Mouse (Mus musculus) spleen, adult 2 months (tissue): ENCODE measurements around the gene Gnaq. TPM values are rescaled to one million over a fixed set of nuclear protein-coding genes. Genes with fewer than 3 reads are reported as not detected.

Experiments used
- DNase-seq, 2 experiments: peaks; one replicate each; pipeline versions ENCODE4 v3.0.0 to v3.0.0-alpha.2; 2012 to 2021; ENCODE audit warnings: low spot score in 2 of 2, low read depth in 1 of 2
- H3K27ac ChIP-seq: fragments of 200-500 bp; 2 replicates; pipeline ENCODE4 v1.5.1; 2012; ENCODE audit warnings: low read length, inconsistent platforms; ENCODE audit not compliant: insufficient read depth
- H3K27me3 ChIP-seq: fragments of 200-500 bp; 2 replicates; pipeline ENCODE4 v1.6.1; 2012; ENCODE audit warnings: mild to moderate bottlenecking, moderate library complexity, low read length, inconsistent platforms; ENCODE audit not compliant: control insufficient read depth, insufficient read depth
- H3K36me3 ChIP-seq: fragments of 200-500 bp; 2 replicates; pipeline ENCODE4 v1.6.1; 2012; ENCODE audit warnings: mild to moderate bottlenecking, low read length, inconsistent platforms; ENCODE audit not compliant: control insufficient read depth, insufficient read depth
- H3K4me1 ChIP-seq: fragments of 200-500 bp; 2 replicates; pipeline ENCODE4 v1.6.1; 2011; ENCODE audit warnings: inconsistent platforms; ENCODE audit not compliant: control insufficient read depth, insufficient read depth, insufficient read length
- H3K4me3 ChIP-seq: fragments of 200-500 bp; 2 replicates; pipeline ENCODE4 v1.5.1; 2011; ENCODE audit warnings: mild to moderate bottlenecking, inconsistent platforms; ENCODE audit not compliant: insufficient read depth, insufficient read length; ENCODE audit errors: extremely low read depth
- CTCF ChIP-seq: fragments of 200-500 bp; IDR thresholded peaks from 2 replicates; pipeline ENCODE4 v1.5.1; 2011; ENCODE audit warnings: mild to moderate bottlenecking, inconsistent platforms; ENCODE audit not compliant: insufficient read depth, insufficient read length, insufficient replicate concordance; ENCODE audit errors: extremely low read depth
- POLR2A ChIP-seq: fragments of 200-500 bp; IDR thresholded peaks from 2 replicates; pipeline ENCODE4 v1.6.1; 2011; ENCODE audit warnings: low read depth, low read length, inconsistent platforms
- WGBS: fragments of 180-500 bp; shearing (Covaris S2); methylation state at CpG from one replicate; pipeline ENCODE4 v1.1.7; 2018; 5-methylcytosine and 5-hydroxymethylcytosine counted together
- polyA plus RNA-seq: library from polyadenylated mRNA; depleted of rRNA; stranded (reverse); fragments of >200 nt; gene quantifications from 2 replicates; pipeline ENCODE4 v1.2.3, GENCODE M21; 2012

Gene Gnaq
- polyA plus RNA-seq, 1 experiment: 7.3 TPM

DNA sequence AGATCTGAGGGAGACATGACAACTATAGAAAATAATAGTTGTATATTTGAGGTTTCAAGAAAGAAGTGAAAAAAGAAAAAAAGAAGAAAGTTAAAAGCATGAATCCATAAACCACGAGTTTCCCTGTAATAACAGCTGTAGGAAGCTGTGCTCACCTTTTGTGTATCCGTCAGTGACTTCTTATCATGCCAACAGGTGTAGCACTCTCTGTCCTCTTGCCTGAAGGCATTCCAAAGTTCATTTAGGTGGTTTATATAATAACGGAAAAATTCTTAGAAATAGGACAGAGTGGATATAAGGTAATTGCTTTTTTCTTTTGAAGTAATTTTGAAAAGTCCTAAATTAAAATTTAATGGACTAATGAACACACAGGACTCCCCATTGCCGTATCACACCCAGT is 147.6 kb downstream of the Gnaq start:
- no peaks in the 10 kb centered on the region for H3K4me1 ChIP-seq
- DNase-seq: no peak
- TF ChIP-seq CTCF (no peak), POLR2A (no peak)
- no peak overlapping the region for H3K4me3 ChIP-seq
- H3K36me3 ChIP-seq: no peaks in the 10 kb centered on the region
- WGBS: 88% methylated on average over 4 of the region's 4 CpGs
- no peak overlapping the region for H3K27ac ChIP-seq
- no peaks in the 10 kb centered on the region for H3K27me3 ChIP-seq

- Histone ChIP-seq H3K4me1 (no peaks in the 10 kb centered on the region), H3K36me3 (no peaks in the 10 kb centered on the region), H3K27ac (no peak overlapping the region), H3K4me3 (no peak overlapping the region), H3K27me3 (no peaks in the 10 kb centered on the region)
- no peak for DNase-seq
- TF ChIP-seq CTCF: no peak
- no peak for TF ChIP-seq POLR2A
- 82% methylated on average over 11 of the region's 11 CpGs for WGBS
These were observed 152.7 kb downstream of the Gnaq start for GRCm38 (mm10) chr19:16285051-16286028.

GRCm38 (mm10) chr19:16286451-16287175 is 154.0 kb downstream of the Gnaq start:
- Histone ChIP-seq H3K27me3 (no peaks in the 10 kb centered on the region), H3K4me3 (no peak overlapping the region), H3K27ac (peak overlapping the region; percentile 33), H3K36me3 (no peaks in the 10 kb centered on the region), H3K4me1 (no peaks in the 10 kb centered on the region)
- no peak for DNase-seq
- 59% methylated on average over 10 of the region's 10 CpGs for WGBS
- no peak for TF ChIP-seq POLR2A
- TF ChIP-seq CTCF: no peak

DNA sequence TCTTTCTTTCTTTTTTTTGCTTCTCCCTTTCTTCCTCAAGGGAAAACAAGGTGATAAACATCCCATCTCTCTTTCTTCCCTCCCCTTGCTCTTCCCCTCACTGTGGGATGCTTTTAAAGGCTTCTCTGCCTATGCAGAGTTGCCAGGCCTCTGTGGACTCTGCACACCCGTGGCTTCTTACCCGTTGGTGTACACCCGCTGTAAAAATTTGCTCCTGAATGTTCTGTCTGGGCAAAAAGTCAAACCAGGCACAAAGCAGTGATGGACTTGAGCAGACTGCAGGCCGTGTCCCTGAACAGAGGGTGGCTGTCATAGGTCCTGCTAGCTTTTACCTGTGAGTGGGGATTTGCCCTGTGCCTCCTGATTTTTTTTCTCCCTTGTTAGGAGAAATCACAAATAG is 154.7 kb downstream of the Gnaq start:
- Histone ChIP-seq H3K27ac (no peak overlapping the region; the same call in 1 of the 2 replicates), H3K4me3 (no peak overlapping the region), H3K4me1 (no peaks in the 10 kb centered on the region), H3K36me3 (no peaks in the 10 kb centered on the region), H3K27me3 (no peaks in the 10 kb centered on the region)
- 72% methylated on average over 4 of the region's 4 CpGs for WGBS
- TF ChIP-seq POLR2A (no peak), CTCF (no peak)
- no peak for DNase-seq

- no peaks in the 10 kb centered on the region for H3K4me1 ChIP-seq
- WGBS: 95% methylated on average over 7 of the region's 7 CpGs
- H3K27ac ChIP-seq: no peak overlapping the region
- H3K27me3 ChIP-seq: no peaks in the 10 kb centered on the region
- H3K4me3 ChIP-seq: no peak overlapping the region
- H3K36me3 ChIP-seq: no peaks in the 10 kb centered on the region
- TF ChIP-seq CTCF (no peak), POLR2A (no peak)
- no peak for DNase-seq
These were observed 155.3 kb downstream of the Gnaq start for GRCm38 (mm10) chr19:16287971-16288370.

DNA sequence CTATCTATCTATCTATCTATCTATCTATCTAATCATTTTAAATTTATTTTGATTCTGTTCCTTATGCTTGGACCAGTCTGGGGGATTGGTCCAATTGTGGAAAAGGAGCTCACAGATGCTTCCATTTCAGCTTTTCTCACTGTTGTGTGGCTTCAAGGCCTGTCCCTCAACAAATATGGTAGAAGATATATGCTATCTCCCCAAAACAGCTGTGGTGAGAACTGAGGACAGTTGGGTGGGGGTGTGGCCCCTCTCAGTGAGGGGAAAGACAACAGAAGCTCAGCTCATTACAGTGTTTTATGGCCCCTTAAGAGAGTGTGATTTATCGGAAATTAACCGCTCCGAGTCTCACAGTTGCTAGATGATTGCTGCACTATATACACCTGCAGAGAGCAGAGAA is 158.5 kb downstream of the Gnaq start:
- Histone ChIP-seq H3K4me3 (no peak overlapping the region), H3K27ac (no peak overlapping the region), H3K27me3 (no peaks in the 10 kb centered on the region), H3K36me3 (no peaks in the 10 kb centered on the region), H3K4me1 (no peaks in the 10 kb centered on the region)
- TF ChIP-seq POLR2A (no peak), CTCF (no peak)
- no peak for DNase-seq
- WGBS: 87% methylated on average over 3 of the region's 3 CpGs
